Mouse (Mus musculus) hindbrain, embryonic 15.5 days (tissue): ENCODE measurements at regions not wholly inside any gene's neighbourhood (a gene's known extent, or its start where the extent isn't known, plus 50 kb on each side); places are given as distances from the start of the nearest gene placed in this dataset.

ENCODE experiments used
- ATAC-seq: fragments of 200-750 bp; cut with Nextera tagmentation; 2 replicates; pipeline ENCODE4 v1.8.0; 2017; ENCODE audit warnings: low read depth, moderate number of reproducible peaks, moderate TSS enrichment; ENCODE audit not compliant: low FRiP score
- H3K27ac ChIP-seq: fragments of 300-500 bp; sonication (generic); replicated peaks from 2 replicates; pipeline ENCODE4 v1.5.1; 2015; ENCODE audit warnings: mild to moderate bottlenecking, inconsistent platforms
- H3K27me3 ChIP-seq: fragments of 300-500 bp; sonication (generic); 2 replicates; pipeline ENCODE4 v1.6.1; 2015; ENCODE audit warnings: control low read depth, inconsistent platforms
- H3K36me3 ChIP-seq: fragments of 300-500 bp; sonication (generic); 2 replicates; pipeline ENCODE4 v1.6.1; 2015; ENCODE audit warnings: control low read depth, inconsistent platforms
- H3K4me1 ChIP-seq: fragments of 300-500 bp; sonication (generic); replicated peaks from 2 replicates; pipeline ENCODE4 v1.6.1; 2015; ENCODE audit warnings: control low read depth, inconsistent platforms
- H3K4me2 ChIP-seq: fragments of 300-500 bp; sonication (generic); 2 replicates; pipeline ENCODE4 v1.6.1; 2015; ENCODE audit warnings: moderate library complexity, mild to moderate bottlenecking, inconsistent platforms
- H3K4me3 ChIP-seq: fragments of 300-500 bp; sonication (generic); 2 replicates; pipeline ENCODE4 v1.5.1; 2015; ENCODE audit warnings: mild to moderate bottlenecking, inconsistent platforms
- H3K9ac ChIP-seq: fragments of 300-500 bp; sonication (generic); 2 replicates; pipeline ENCODE4 v1.6.1; 2015; ENCODE audit warnings: inconsistent platforms
- H3K9me3 ChIP-seq: fragments of 300-500 bp; sonication (generic); 2 replicates; pipeline ENCODE4 v1.6.1; 2016; ENCODE audit warnings: control low read depth, inconsistent platforms
- WGBS: fragments of 180-500 bp; shearing (Covaris S2); methylation state at CpG from one replicate; pipeline ENCODE4 v1.1.7; 2015; 5-methylcytosine and 5-hydroxymethylcytosine counted together

- Histone ChIP-seq H3K27me3 (no peaks in the 10 kb centered on the region), H3K9me3 (no peaks in the 10 kb centered on the region), H3K36me3 (no peaks in the 10 kb centered on the region), H3K4me3 (no peak overlapping the region), H3K4me2 (no peak overlapping the region), H3K27ac (no peak overlapping the region), H3K4me1 (no peaks in the 10 kb centered on the region), H3K9ac (no peak overlapping the region)
- WGBS, result 75% methylated on average over 2 of the region's 2 CpGs
- no peak for ATAC-seq
These were observed 68.4 kb downstream of the 4931417E11Rik start for GRCm38 (mm10) chr6:73401059-73401458.

GRCm38 (mm10) chr6:73389301-73389700 is 80.2 kb downstream of the 4931417E11Rik start:
- no peaks in the 10 kb centered on the region for H3K36me3 ChIP-seq
- no peak overlapping the region for H3K9ac ChIP-seq
- no peak overlapping the region for H3K4me2 ChIP-seq
- WGBS, result 71% methylated on average over 6 of the region's 6 CpGs
- H3K4me1 ChIP-seq, result no peaks in the 10 kb centered on the region
- no peaks in the 10 kb centered on the region for H3K9me3 ChIP-seq
- ATAC-seq, result no peak
- H3K4me3 ChIP-seq, result no peak overlapping the region
- H3K27ac ChIP-seq, result no peak overlapping the region
- no peaks in the 10 kb centered on the region for H3K27me3 ChIP-seq

DNA sequence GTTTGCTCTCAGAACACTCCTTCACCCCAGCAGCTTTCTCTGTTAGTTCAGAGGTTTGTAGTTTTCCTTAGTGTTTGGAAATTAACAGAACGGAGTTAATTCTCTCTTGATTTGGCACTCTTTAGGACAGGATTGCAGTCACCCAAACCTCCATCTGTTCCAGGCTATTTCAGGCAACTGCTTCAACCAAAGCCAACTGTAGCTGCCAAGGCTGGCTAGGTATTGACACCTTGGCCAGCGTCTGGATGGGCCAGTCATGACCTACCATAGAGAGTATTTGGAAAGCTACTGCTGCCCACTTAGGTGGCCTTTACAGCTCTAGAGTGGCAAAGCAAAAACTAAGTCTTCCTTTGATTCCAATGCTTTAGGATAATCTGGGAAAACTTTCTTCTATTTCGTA is 83.2 kb downstream of the 4931417E11Rik start:
- H3K36me3 ChIP-seq, result no peaks in the 10 kb centered on the region
- H3K4me2 ChIP-seq, result no peak overlapping the region
- no peak overlapping the region for H3K9ac ChIP-seq
- no peak overlapping the region for H3K27ac ChIP-seq
- no peak for ATAC-seq
- no peaks in the 10 kb centered on the region for H3K27me3 ChIP-seq
- WGBS, result 93% methylated on average over 3 of the region's 3 CpGs
- no peak overlapping the region for H3K4me3 ChIP-seq
- no peaks in the 10 kb centered on the region for H3K4me1 ChIP-seq
- no peaks in the 10 kb centered on the region for H3K9me3 ChIP-seq

DNA sequence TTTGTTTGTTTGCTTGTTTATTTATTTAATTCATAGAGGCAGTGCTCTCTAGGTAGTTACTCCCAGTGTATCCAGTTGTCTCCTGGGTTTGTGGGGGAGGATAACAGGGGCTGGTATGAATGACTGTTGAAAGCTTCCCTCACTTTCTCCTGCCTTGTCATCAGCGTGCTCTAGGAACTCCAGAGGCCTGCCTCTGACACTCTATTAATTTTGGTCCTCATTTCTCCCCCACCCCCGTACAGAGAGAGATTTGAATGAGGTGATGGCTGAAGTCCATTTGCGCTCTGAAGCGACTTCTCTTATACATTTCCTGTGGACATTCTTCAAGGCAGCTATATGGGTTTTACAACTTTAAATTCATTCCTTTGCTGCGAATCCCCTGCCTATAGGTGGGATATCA is 89.6 kb downstream of the 4931417E11Rik start:
- WGBS, result 94% methylated on average over 5 of the region's 5 CpGs
- ATAC-seq, result no peak
- H3K4me1 ChIP-seq, result no peaks in the 10 kb centered on the region

DNA sequence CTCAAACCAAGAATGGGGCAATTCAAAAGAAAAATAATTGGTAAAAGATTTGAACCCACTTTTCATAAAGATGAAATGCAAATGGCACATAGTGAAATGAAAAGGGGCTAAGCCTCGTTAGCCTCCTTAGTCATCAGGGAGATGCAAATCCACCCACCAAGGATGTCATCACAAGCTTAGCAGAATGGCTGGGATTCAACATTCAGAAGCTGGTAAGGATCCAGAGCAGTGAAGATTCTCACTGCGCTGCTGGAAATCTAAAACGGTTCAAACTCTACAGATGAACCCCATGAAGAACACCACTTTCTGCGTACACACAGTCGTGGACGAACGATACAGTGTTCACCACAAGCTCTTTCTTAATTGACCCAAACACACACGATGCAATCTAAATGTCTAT is 91.6 kb downstream of the 4931417E11Rik start:
- 90% methylated on average over 8 of the region's 8 CpGs for WGBS
- Histone ChIP-seq H3K36me3 (no peaks in the 10 kb centered on the region), H3K27me3 (no peaks in the 10 kb centered on the region), H3K27ac (no peak overlapping the region), H3K4me3 (no peak overlapping the region), H3K9me3 (no peaks in the 10 kb centered on the region), H3K9ac (no peak overlapping the region), H3K4me1 (no peaks in the 10 kb centered on the region), H3K4me2 (no peak overlapping the region)
- ATAC-seq, result no peak

More for the DNA sequence above, 89.6 kb downstream of the 4931417E11Rik start:
- no peaks in the 10 kb centered on the region for H3K9me3 ChIP-seq
- H3K27me3 ChIP-seq, result no peaks in the 10 kb centered on the region
- H3K4me3 ChIP-seq, result no peak overlapping the region
- H3K36me3 ChIP-seq, result no peaks in the 10 kb centered on the region
- no peak overlapping the region for H3K27ac ChIP-seq
- H3K4me2 ChIP-seq, result no peak overlapping the region
- no peak overlapping the region for H3K9ac ChIP-seq

DNA sequence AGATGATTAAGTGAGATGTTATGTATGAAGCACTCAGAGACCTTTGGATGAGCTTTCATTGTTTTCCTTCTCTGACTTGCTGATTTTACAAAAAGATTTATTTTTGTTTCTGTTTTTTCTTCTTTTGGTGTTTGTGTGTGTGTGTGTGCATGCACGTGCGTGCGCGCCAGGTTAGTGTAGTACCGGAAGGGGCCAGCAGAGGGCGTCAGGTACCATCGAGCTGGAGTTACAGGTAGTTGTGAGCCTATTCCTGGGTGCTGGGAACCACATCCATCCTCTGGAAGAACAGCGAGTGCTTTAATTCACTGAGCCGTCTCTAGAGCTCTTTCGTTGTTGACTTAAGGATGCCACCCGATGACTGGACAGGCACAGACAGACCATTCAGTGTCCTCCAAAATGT is 93.2 kb downstream of the 4931417E11Rik start:
- Histone ChIP-seq H3K4me1 (no peaks in the 10 kb centered on the region), H3K36me3 (no peaks in the 10 kb centered on the region), H3K9ac (no peak overlapping the region), H3K4me2 (no peak overlapping the region), H3K9me3 (no peaks in the 10 kb centered on the region), H3K27ac (no peak overlapping the region), H3K27me3 (no peaks in the 10 kb centered on the region), H3K4me3 (no peak overlapping the region)
- no peak for ATAC-seq
- WGBS, result 96% methylated on average over 11 of the region's 11 CpGs

GRCm38 (mm10) chr6:73372901-73373300 is 96.6 kb downstream of the 4931417E11Rik start:
- no peak overlapping the region for H3K9ac ChIP-seq
- no peaks in the 10 kb centered on the region for H3K9me3 ChIP-seq
- peaks cover 7% of the 10 kb centered on the region for H3K4me1 ChIP-seq
- H3K4me3 ChIP-seq, result no peak overlapping the region
- no peaks in the 10 kb centered on the region for H3K36me3 ChIP-seq
- WGBS, result 72% methylated on average over 5 of the region's 5 CpGs
- no peaks in the 10 kb centered on the region for H3K27me3 ChIP-seq
- ATAC-seq, result 0 out of 2 replicates have a peak, but pooled peaks have one; percentile 30
- no peak overlapping the region for H3K27ac ChIP-seq
- H3K4me2 ChIP-seq, result no peak overlapping the region

GRCm38 (mm10) chr6:73371866-73372265 is 97.6 kb downstream of the 4931417E11Rik start:
- Histone ChIP-seq H3K27me3 (no peaks in the 10 kb centered on the region), H3K9ac (no peak overlapping the region), H3K36me3 (no peaks in the 10 kb centered on the region), H3K27ac (no peak overlapping the region), H3K4me3 (no peak overlapping the region), H3K9me3 (no peaks in the 10 kb centered on the region), H3K4me2 (no peak overlapping the region), H3K4me1 (peaks cover 9% of the 10 kb centered on the region)
- ATAC-seq, result no peak
- WGBS, result 92% methylated on average over 5 of the region's 5 CpGs

DNA sequence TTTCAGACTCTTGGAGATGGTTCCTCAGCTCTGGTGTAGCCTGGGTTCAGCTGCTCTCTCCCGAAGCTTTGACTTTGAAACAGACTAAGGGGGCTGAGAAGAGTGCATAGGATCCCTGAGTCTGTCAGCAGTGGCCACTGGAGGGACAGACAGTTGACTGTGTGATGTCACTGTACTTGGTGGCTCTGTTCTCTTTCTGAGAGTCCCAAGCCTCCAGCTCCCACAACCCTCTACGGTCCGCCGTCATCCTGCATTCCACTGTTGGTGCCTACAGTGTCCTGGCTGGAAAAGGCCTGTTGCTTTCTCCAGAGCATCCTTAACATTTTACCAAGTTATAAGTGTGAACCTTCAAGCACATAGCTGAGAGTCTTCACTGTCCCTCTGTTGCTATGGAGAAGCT is 98.6 kb downstream of the 4931417E11Rik start:
- Histone ChIP-seq H3K27ac (no peak overlapping the region), H3K27me3 (no peaks in the 10 kb centered on the region), H3K9me3 (no peaks in the 10 kb centered on the region), H3K4me1 (peaks cover 9% of the 10 kb centered on the region), H3K9ac (no peak overlapping the region), H3K4me3 (no peak overlapping the region), H3K4me2 (no peak overlapping the region), H3K36me3 (no peaks in the 10 kb centered on the region)
- WGBS, result 95% methylated on average over 4 of the region's 4 CpGs
- ATAC-seq, result no peak

DNA sequence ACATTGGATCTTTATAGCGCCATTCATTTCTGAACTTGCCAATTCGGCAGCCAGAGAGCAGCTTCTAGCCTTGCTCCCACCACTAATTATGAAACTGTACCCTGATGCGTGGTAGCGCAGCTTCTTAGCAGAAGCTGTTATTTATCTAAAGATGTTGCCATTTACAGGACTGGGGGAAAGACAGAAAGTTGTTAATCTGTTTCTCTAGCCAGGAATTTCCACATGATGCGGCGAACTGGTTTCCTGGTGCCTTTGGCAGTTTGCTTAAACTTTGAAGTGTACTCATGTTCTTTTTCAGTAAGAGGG is 100.7 kb downstream of the 4931417E11Rik start:
- no peaks in the 10 kb centered on the region for H3K27me3 ChIP-seq
- H3K36me3 ChIP-seq, result no peaks in the 10 kb centered on the region
- 0 out of 2 replicates have a peak overlapping the region, but pooled peaks have one; percentile 8 for H3K4me3 ChIP-seq
- H3K4me2 ChIP-seq, result peak overlapping the region; percentile 48
- no peak overlapping the region for H3K9ac ChIP-seq
- no peak overlapping the region for H3K27ac ChIP-seq
- WGBS, result 22% methylated on average over 6 of the region's 6 CpGs
- ATAC-seq, result no peak; the same call in 1 of the 2 replicates
- H3K9me3 ChIP-seq, result no peaks in the 10 kb centered on the region
- peaks cover 9% of the 10 kb centered on the region for H3K4me1 ChIP-seq

DNA sequence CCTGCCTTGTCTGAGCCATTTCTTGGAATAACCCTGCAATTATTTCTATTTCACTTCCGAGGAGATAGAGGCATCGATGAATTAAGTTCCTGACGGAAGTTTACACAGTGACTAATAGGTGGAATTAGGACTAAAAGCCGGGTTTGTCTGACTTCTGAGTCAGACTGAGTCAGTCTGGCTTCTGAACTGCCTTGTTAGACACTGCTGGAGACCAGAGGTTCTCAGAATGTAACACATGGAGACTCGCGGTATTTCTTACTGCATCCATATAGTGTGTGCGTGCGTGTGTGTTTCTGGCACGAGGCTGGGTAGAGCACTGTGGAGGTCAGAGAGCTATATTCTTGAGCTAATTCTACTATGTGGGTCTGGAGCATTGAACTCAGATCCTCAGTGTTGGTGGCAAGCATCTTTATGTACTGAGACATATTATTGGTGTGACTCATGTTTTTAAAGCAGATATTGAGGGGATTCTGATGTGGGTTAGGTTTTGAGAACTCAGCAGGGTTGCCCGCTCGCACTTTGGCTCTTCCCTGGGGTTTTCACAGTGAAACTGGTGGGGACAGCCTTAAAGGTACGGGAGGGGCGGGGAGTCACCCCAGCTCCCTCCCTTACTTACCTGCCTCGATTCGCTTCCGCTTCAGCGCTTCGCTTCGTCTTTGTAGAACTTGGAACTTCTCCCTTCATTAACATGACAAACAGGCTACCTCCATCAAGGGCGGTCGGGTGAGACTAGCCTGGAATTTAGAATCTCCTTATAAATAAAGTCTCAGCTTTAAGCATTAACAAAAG is 101.2 kb downstream of the 4931417E11Rik start:
- Histone ChIP-seq H3K27me3 (no peaks in the 10 kb centered on the region), H3K4me1 (peaks cover 9% of the 10 kb centered on the region), H3K36me3 (no peaks in the 10 kb centered on the region), H3K27ac (no peak overlapping the region), H3K4me3 (peak overlapping the region; percentile 8; the same call in 1 of the 2 replicates), H3K9ac (no peak overlapping the region), H3K4me2 (peak overlapping the region; percentile 48), H3K9me3 (no peaks in the 10 kb centered on the region)
- peak; percentile 35; the same call in 1 of the 2 replicates for ATAC-seq
- WGBS, result 11% methylated on average over 21 of the region's 21 CpGs

GRCm38 (mm10) chr6:73367616-73368015 is 101.9 kb downstream of the 4931417E11Rik start:
- Histone ChIP-seq H3K27ac (no peak overlapping the region), H3K27me3 (no peaks in the 10 kb centered on the region), H3K9me3 (no peaks in the 10 kb centered on the region), H3K36me3 (no peaks in the 10 kb centered on the region), H3K4me2 (peak overlapping the region; percentile 48), H3K4me1 (peaks cover 9% of the 10 kb centered on the region), H3K9ac (no peak overlapping the region), H3K4me3 (no peak overlapping the region)
- peak; percentile 75; the same call in 1 of the 2 replicates for ATAC-seq
- WGBS, result 8% methylated on average over 5 of the region's 5 CpGs

- Histone ChIP-seq H3K9ac (no peak overlapping the region), H3K36me3 (no peaks in the 10 kb centered on the region), H3K27me3 (no peaks in the 10 kb centered on the region), H3K4me3 (no peak overlapping the region), H3K9me3 (no peaks in the 10 kb centered on the region), H3K27ac (no peak overlapping the region), H3K4me1 (peaks cover 9% of the 10 kb centered on the region), H3K4me2 (no peak overlapping the region)
- no peak for ATAC-seq
- WGBS, result 91% methylated on average over 2 of the region's 2 CpGs
These were observed 102.8 kb downstream of the 4931417E11Rik start for GRCm38 (mm10) chr6:73366626-73367025.
